Mouse (Mus musculus) B cell, adult 62 days (primary cell): Measurements from ENCODE around the gene Fam151a. TPM values are rescaled to one million over a fixed set of nuclear protein-coding genes. Genes with fewer than 3 reads are reported as not detected.

Experiments used
- total RNA-seq: library from RNA; stranded (reverse); gene quantifications from 4 replicates; pipeline ENCODE4 v1.2.4, GENCODE M21; 2023

Gene Fam151a
- total RNA-seq, result not detected in 4 replicates

GRCm38 (mm10) chr4:106733636-106734035 lies at the start of gene Fam151a:
Fam151a (plus strand) TSS chr4:106733889.

GRCm38 (mm10) chr4:106730814-106731213 lies 2.9 kb upstream of the Fam151a start, which contains the start of gene Mroh7:
Mroh7 (minus strand) TSS chr4:106730925.

Other genes starting within 250 kb of the Fam151a start
- not detected in 4 replicates for gene Bsnd, start 241.6 kb upstream of the Fam151a start, total RNA-seq
- 3.4 to 4.4 TPM (median 4.0 TPM) in 4 replicates for gene Dhcr24, start 172.9 kb upstream of the Fam151a start, total RNA-seq
- not detected in 4 replicates for gene Lexm, start 116.6 kb upstream of the Fam151a start, total RNA-seq
- not detected in 4 replicates for gene Ttc22, start 111.5 kb upstream of the Fam151a start, total RNA-seq
- gene Pars2, start 82.8 kb upstream of the Fam151a start, total RNA-seq, result 2.6 to 7.3 TPM (median 4.9 TPM) in 4 replicates
- gene Ttc4, start 54.9 kb upstream of the Fam151a start, total RNA-seq, result 31.2 to 35.9 TPM (median 33.1 TPM) in 4 replicates
- gene Mroh7, start 3.0 kb upstream of the Fam151a start, total RNA-seq, result not detected in 4 replicates
- gene Acot11, start 71.1 kb downstream of the Fam151a start, total RNA-seq, result 3.0 to 4.6 TPM (median 4.0 TPM) in 4 replicates
- 29.9 to 42.2 TPM (median 37.5 TPM) in 4 replicates for gene Ssbp3, start 176.8 kb downstream of the Fam151a start, total RNA-seq